Mouse (Mus musculus): ENCODE data around the gene Aamp. TPM values are rescaled to one million over a fixed set of nuclear protein-coding genes. Genes with fewer than 3 reads are reported as not detected.
"Not testable (repeated sequence)": the region's sequence is repeated elsewhere in the genome, so short reads cannot be mapped to it uniquely, and the experiment has no call there.

The Aamp gene
- total RNA-seq, 2 experiments from 2014 or later, result 140 to 143 TPM

DNA sequence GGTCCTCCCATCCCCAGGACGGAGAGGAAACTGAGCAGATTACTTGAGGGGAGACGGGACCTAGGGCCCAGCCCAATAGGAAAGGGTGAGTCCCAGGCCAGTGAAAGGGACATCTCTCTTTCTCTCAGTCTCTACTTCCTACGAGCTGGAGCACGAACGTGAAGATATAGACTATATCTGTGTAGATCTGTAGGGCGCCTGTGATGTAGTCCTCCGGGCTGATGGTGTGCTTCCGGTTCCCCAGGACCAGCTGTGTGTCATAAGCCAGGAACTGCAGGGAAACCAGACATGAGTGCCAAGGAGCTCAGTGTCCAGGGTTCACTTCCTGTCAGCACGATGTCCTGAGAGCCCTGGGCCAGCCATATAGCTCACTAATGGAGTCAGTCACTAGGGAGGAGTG lies 4.7 kb upstream of the Aamp start:
- no peak overlapping the region for H3K4me3 ChIP-seq
- no peak for DNase-seq (ENCODE audit: extremely low spot score in 1 of 2, low spot score in 2 of 2)
- intact Hi-C loops (cut with DNase I), result loop anchor here (5.0 kb wide), 2 partner anchors 73 to 163 kb away; partner anchors contain the start of gene Catip
- no peak for TF ChIP-seq CTCF (IDR thresholded peaks at IDR 0.05)
- H3K27ac ChIP-seq, result no peak overlapping the region

DNA sequence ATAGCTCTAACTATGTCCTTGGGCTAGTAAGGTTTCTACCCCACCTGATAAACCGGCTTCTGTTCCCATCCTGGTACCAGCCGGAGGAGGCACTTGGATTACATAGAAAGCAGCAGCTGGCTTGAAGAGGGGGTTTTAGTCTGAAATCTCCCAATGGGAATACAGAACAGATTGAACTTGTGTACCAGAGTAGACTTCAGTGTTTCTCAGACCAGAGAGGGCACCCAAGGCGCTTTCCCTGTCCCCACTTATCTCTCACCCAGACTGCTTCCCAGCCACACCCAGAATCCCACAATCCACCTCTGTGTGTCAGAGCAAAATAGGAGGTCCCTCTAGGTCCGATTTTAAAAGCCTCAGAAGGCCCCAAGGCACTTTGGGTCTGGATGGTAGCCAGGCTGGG lies 3.8 kb upstream of the Aamp start:
- Histone ChIP-seq H3K4me3 (no peak overlapping the region), H3K27ac (no peak overlapping the region)
- DNase-seq (ENCODE audit: extremely low spot score in 1 of 2, low spot score in 2 of 2), result no peak
- TF ChIP-seq CTCF (IDR thresholded peaks at IDR 0.05), result no peak
- intact Hi-C loops (cut with DNase I), result loop anchor here (5.0 kb wide), 2 partner anchors 74 to 164 kb away; partner anchors contain the start of gene Catip

DNA sequence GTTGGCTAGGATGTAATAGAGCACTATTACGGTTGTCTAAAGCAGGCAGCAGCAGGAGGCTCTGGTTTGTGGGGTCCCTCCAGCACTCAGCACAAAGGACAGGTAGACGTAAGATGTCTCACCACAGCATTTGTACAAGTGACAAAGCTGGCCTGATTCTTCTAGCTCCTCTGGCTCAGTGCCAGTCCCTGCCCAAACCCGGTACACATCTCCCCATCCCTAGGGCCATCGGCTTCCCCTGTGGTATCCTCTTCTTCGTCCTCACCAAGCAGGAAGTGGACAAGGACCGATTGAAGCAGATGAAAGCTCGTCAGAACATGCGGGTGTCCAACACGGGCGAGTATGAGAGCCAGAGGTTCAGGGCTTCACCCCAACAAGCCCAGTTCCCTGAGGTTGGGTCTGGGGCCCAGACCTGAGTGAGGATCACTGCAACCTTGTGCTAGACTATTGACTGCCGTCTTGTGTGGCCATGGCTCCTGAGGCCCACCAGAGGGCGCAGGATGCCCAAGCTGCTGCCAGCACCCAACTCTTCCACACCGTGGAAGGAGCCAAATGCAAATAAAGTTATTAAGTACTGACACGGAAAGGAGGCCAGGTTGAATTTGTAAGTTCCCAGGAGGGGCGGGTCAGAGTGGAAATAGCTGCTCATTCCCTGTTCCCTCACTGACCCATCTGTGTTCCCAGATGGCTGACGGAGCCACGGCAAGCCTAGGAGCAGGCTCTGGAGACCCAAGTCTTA lies 2.5 kb upstream of the Aamp start:
- TF ChIP-seq CTCF (IDR thresholded peaks at IDR 0.05), result peak; percentile 50
- intact Hi-C loops (cut with DNase I), result loop anchor here (5.0 kb wide), 2 partner anchors 75 to 165 kb away; partner anchors contain the start of gene Catip
- DNase-seq (ENCODE audit: extremely low spot score in 1 of 2, low spot score in 2 of 2); H3K4me3 ChIP-seq; H3K27ac ChIP-seq: not testable (repeated sequence)

DNA sequence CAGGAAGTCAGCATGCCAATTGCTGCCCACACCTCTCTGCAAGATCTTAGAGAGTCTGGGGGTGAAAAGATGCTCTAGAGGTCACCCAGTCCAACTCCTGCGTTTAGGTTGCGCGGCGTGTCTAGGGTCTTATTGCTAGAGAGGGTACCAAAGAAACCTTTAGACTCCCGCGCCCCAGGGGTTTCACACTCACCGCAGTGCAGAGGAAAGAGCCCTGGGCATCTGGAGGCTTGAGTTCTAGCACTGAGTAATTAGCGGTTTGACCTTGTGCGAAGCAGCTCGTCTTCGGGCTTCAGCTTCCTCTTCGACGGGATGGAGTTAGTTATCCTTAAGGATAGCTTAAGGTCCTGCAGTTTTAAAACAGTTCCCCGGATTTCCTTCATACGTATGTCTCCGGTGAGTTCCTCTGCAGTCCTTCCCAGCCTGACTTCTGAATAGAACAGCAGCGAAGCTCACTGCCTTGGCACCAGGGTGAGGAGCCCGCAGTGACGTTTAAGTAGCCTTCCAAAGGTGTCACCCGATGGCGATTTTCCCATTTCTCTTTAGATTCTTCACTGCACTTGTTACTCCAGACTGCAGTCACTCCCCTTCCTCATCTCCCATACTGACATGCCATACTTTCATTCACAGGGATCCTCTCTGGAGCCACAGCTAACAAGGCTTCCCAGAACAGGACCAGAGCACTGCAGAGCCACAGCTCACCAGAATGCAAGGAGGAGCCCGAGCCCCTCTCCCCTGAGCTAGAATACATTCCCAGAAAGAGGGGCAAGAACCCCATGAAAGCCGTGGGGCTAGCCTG lies 873 bp upstream of the Aamp start:
- Histone ChIP-seq H3K4me3 (peak overlapping the region; percentile 64), H3K27ac (peak overlapping the region; percentile 91)
- intact Hi-C loops (cut with DNase I), result loop anchor here (5.0 kb wide), 2 partner anchors 77 to 167 kb away; partner anchors contain the start of gene Catip
- no peak for TF ChIP-seq CTCF (IDR thresholded peaks at IDR 0.05)
- no peak for DNase-seq (ENCODE audit: extremely low spot score in 1 of 2, low spot score in 2 of 2)

DNA sequence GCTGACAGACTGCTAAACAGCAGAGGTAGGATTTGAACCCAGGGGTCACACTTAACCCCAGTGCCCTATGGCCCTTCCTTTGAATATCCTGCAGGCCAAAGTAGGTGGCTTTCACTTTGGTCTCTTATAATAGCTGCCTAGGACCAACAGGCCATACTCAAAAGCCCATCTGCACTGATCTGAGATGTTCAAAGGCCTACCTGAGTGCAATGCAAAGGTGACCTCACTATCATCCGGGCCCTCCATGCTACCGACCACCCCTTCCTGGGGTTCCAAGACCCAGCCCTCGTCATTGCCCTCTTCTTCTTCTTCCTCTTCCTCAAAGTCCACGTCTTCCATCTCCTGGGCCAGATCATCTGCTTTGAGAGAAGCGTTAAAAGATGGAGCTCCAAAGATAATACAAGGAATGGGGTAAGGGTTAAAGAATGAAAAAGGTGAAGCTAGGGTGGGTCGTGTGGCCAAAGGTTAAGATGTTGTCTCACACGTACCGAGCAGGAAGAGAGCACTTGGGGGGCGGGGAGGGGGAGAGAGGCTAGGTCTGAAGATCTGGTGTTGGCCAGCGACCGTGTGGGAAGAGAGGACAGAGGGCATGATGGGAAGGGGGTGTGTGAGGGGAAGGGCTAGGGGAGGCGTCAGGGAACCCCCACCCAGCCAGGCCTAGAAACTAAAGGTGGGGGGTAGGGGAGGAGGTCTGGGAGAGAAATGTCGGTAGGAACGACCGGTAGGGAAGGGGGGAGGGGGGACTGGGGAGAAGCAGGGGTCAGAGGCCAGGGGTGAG lies 663 bp downstream of the Aamp start:
- intact Hi-C loops (cut with DNase I), result loop anchor here (1.0 kb wide), 1 partner anchor 48 kb away; the partner anchor contains the start of gene Arpc2
- no peak for TF ChIP-seq CTCF (IDR thresholded peaks at IDR 0.05)
- H3K4me3 ChIP-seq, result peak overlapping the region; percentile 68
- DNase-seq (ENCODE audit: extremely low spot score in 1 of 2, low spot score in 2 of 2), result peak; percentile 41 to 50
- H3K27ac ChIP-seq, result peak overlapping the region; percentile 91

DNA sequence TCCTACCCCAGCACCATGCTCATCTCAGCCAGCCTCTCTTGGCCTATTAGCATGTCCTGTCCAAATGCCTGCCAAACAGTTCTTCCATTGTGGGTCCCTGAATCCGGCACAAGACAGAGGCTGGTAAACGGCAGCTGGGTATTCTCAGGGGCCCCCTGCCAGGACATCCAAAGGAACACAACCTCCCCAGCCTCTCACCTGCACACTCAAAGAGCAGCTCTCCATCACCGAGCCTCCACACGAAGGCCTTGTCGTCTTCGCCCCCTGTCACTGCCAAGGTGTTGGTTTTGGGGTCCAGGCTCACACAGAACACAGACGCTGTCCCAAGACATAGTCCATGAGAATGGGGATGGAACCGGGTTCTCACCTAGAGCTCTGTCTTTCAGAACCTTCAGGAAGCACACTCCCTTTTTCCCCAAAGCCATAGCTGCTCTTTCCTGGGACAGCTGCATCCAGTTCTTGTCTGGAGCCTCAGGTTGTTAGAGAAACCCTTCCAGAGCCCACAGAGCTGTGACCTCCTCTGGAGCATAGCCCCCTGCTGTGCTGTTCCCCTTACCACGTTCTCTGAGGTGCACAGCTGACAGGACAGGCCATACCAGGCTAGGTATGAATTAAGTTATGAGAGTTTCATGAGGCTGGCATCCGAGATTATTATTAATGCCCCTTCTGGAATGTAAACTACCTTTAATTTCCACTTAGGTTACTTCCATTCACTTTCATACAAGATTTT lies 1.5 kb downstream of the Aamp start:
- no peak overlapping the region for H3K27ac ChIP-seq
- no peak overlapping the region for H3K4me3 ChIP-seq
- TF ChIP-seq CTCF (IDR thresholded peaks at IDR 0.05), result no peak
- DNase-seq (ENCODE audit: extremely low spot score in 1 of 2, low spot score in 2 of 2), result no peak
- intact Hi-C loops (cut with DNase I), result no loop called here

DNA sequence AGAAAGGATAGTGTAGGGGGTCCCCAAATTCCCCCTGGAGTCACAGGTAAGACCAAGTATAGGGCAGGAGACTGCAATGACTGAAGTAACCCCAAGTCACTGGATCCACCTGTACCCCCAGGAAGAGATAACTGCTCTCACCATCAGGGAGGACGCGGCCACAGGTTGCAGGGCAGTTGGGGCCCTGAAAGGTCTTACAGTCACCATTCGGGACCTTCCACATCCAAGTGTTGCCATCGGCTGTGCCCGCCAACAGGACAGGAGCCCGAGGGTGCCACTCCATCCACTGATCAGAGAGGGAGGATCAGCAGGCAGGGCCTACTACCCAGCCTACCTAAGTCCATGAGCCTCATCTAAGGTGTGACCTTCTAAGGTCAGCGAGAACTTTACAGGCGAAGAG lies 2.7 kb downstream of the Aamp start:
- H3K27ac ChIP-seq, result no peak overlapping the region
- no peak for DNase-seq (ENCODE audit: extremely low spot score in 1 of 2, low spot score in 2 of 2)
- intact Hi-C loops (cut with DNase I), result no loop called here
- H3K4me3 ChIP-seq, result no peak overlapping the region
- TF ChIP-seq CTCF (IDR thresholded peaks at IDR 0.05), result no peak

DNA sequence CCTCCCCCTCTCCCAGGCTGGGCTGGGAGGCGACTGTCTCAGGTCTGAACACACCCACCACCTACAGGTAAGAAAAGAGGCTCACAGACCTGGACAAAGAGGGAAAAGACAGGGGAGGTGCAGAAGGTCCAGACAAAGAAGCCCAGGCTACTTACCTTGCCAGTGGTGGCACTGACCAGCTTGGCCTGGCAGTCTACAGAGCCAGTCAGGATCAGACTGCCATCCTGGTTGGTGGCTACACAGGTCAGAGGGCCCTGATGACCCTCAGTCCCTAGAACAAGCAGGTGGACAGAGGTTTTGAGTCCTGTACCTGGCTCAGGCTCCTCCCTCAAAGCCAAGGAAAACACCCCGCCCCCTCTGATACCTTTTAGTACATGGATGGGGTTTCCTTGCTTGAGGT lies 3.2 kb downstream of the Aamp start:
- intact Hi-C loops (cut with DNase I), result no loop called here
- H3K27ac ChIP-seq, result no peak overlapping the region
- H3K4me3 ChIP-seq, result no peak overlapping the region
- no peak for TF ChIP-seq CTCF (IDR thresholded peaks at IDR 0.05)
- no peak for DNase-seq (ENCODE audit: extremely low spot score in 1 of 2, low spot score in 2 of 2)

DNA sequence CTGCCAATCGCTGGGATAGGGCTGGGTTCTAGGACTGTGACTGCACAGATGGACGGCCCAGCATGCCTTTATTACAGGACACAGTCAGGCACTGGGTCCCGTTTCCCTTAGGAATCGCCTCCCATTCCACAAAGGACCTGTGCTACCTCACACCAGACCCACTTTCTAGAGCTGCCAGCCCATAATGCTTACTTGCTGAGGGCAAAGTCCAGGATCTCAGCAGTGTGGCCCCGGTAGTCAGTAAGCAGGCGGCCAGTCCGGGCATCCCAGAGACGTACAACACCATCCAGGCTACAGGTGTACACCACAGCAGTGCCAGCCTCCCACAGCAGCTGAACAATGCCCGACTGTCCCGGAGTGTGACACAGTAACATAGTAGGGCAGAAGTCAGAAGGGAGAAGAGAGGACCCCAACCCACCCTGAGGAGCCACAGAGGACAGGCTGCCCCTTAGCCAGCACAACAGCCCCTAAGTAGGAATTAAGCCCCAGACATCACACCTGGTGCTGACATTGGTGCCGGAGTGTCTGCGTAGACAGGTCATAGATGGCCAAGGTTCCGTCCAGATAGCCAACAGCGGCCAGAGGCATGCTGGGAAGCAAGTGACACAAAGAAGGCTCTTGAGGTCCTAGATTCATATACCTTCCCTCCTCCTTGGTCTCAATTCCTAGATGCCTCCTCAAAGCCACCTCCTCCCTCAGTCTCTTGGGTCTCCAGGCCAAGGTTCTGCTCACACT lies 3.8 kb downstream of the Aamp start:
- intact Hi-C loops (cut with DNase I), result no loop called here
- H3K27ac ChIP-seq, result no peak overlapping the region
- DNase-seq (ENCODE audit: extremely low spot score in 1 of 2, low spot score in 2 of 2), result no peak
- H3K4me3 ChIP-seq, result no peak overlapping the region
- no peak for TF ChIP-seq CTCF (IDR thresholded peaks at IDR 0.05)

DNA sequence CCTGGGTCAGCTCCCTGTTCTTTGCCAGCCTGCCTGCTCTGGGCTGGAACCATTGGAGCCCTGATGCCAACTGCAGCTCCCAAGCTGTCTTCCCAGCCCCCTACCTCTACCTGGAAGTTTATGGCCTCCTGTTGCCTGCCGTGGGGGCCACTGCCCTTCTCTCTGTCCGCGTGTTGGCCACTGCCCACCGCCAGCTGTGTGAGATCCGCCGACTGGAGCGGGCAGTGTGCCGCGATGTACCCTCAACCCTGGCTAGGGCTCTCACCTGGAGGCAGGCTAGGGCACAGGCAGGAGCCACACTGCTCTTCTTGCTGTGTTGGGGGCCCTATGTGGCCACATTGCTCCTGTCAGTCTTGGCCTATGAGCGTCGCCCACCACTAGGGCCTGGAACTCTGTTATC lies 5.5 kb downstream of the Aamp start:
- no peak overlapping the region for H3K27ac ChIP-seq
- no peak for TF ChIP-seq CTCF (IDR thresholded peaks at IDR 0.05)
- no peak for DNase-seq (ENCODE audit: extremely low spot score in 1 of 2, low spot score in 2 of 2)
- H3K4me3 ChIP-seq, result no peak overlapping the region
- intact Hi-C loops (cut with DNase I), result loop anchor here (2.0 kb wide), 1 partner anchor 72 kb away; no protein-coding TSS in a partner anchor

Data from left cerebral cortex, adult 2 months (tissue).